Mouse (Mus musculus) heart, postnatal 4 days (tissue): ENCODE measurements around the gene Vmn2r16. TPM values are rescaled to one million over a fixed set of nuclear protein-coding genes. Genes with fewer than 3 reads are reported as not detected.

ENCODE experiments used
- DNase-seq: peaks from one replicate; pipeline ENCODE4 v3.0.0; 2021
- total RNA-seq, 2 experiments: library from RNA; stranded (reverse); gene quantifications; 2 replicates each; pipeline ENCODE4 v1.2.3; 2021

The Vmn2r16 gene
- total RNA-seq: not detected

- DNase-seq: no peak
Measured at GRCm38 (mm10) chr5:109329862-109330261, at the start of gene Vmn2r16. Gene Vmn2r16 (plus strand): TSS chr5:109330162.

DNA sequence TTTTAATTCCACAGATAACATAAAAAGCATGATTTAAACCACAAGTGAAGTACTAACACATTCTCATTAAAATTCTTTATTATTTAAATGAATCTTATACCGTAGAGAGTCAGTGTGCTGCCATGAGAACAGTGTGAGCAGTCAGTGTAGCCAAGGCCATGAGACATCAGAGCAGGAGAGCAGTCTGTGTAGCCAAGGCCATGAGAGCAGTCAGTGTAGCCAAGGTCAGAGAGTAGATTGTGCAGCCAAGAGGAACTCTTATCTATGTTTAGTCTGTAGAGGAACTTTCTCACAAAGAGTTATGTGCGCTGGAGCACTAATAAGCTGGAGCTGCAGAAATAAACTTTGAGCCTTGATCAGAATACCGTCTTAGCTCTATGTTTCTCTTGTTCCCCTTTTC is 35.3 kb upstream of the Vmn2r16 start:
- no peak for DNase-seq

- no peak for DNase-seq
Measured at GRCm38 (mm10) chr5:109297544-109297943, 32.4 kb upstream of the Vmn2r16 start, which contains the start of gene Vmn2r15. Gene Vmn2r15 (minus strand): TSS chr5:109297644.

DNA sequence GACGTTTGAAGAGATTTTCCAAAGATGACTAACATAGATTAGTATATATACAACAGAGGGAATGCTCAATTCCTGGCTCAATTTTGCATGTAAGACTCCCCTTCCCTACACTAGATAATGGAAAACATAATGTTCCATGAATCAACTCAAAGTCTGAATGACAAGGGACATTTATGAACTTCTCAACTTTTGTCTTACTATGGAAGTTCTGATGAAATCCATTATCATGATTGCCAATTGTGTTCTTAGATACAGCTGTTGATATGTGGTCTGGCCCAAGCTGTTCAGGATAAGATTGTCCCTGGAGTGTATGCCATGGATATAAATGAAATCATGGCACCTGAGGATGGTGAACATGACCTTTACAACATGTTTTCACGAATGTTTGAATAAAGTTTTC is 89.4 kb downstream of the Vmn2r16 start, which contains the start of gene Vmn2r17:
Vmn2r17 (plus strand) TSS at position 301 of the 400 bp plus-strand sequence.
- DNase-seq: no peak

Other genes starting within 250 kb of the Vmn2r16 start
- not detected for gene Vmn2r12, start 232.2 kb upstream of the Vmn2r16 start, total RNA-seq
- gene Vmn2r13, start 138.0 kb upstream of the Vmn2r16 start, total RNA-seq: not detected
- gene Vmn2r14, start 105.5 kb upstream of the Vmn2r16 start, total RNA-seq: not detected
- not detected for gene Vmn2r15, start 32.5 kb upstream of the Vmn2r16 start, total RNA-seq
- not detected for gene Vmn2r17, start 89.5 kb downstream of the Vmn2r16 start, total RNA-seq
- gene Crlf2, start 228.8 kb downstream of the Vmn2r16 start, total RNA-seq: 10 to 100 TPM; 16.0 to 16.6 TPM